Mouse (Mus musculus) CH12.LX (cell line): ENCODE measurements around the gene Efnb1. TPM values are rescaled to one million over a fixed set of nuclear protein-coding genes. Genes with fewer than 3 reads are reported as not detected.

Experiments used
- DNase-seq: peaks from one replicate; pipeline ENCODE4 v3.0.0-alpha.2; 2013; ENCODE audit errors: extremely low read depth
- H3K27ac ChIP-seq: 2 replicates; pipeline ENCODE4 v1.5.1; 2012; ENCODE audit warnings: low read depth, mild to moderate bottlenecking, control low read depth, moderate library complexity; ENCODE audit not compliant: insufficient read depth
- H3K27me3 ChIP-seq: replicated peaks from 2 replicates; pipeline ENCODE3; 2012; ENCODE audit warnings: inconsistent platforms
- H3K36me3 ChIP-seq, 2 experiments: replicated peaks in 1 of 2; 2 replicates each; pipeline versions ENCODE3 to v1.6.1; 2012; ENCODE audit warnings: inconsistent platforms in 1 of 2, low read length in 1 of 2, mild to moderate bottlenecking in 1 of 2, mixed read lengths in 1 of 2, moderate library complexity in 1 of 2; ENCODE audit not compliant: control insufficient read depth in 1 of 2, insufficient read depth in 1 of 2
- H3K4me1 ChIP-seq, 2 experiments: 2 replicates each; pipeline ENCODE4 v1.6.1; 2012; ENCODE audit warnings: inconsistent platforms in 1 of 2, moderate library complexity in 1 of 2; ENCODE audit not compliant: insufficient read depth in 2 of 2, control insufficient read depth in 1 of 2
- H3K4me2 ChIP-seq: 2 replicates; pipeline ENCODE4 v1.6.1; 2012; ENCODE audit warnings: low read depth, mild to moderate bottlenecking, control low read depth; ENCODE audit not compliant: poor library complexity, insufficient read depth, severe bottlenecking
- H3K4me3 ChIP-seq, 3 experiments: fragments of 150-350 bp in 1 of 3; sonication (generic) in 1 of 3; replicated peaks in 1 of 3; 2 replicates each; pipeline versions ENCODE3 to v1.5.1; 2011 to 2012; ENCODE audit warnings: low read depth in 2 of 3, low read length in 2 of 3, mild to moderate bottlenecking in 2 of 3, moderate library complexity in 2 of 3, control low read depth in 1 of 3, improper control_type of control experiment in 1 of 3, inconsistent platforms in 1 of 3, mixed read lengths in 1 of 3; ENCODE audit not compliant: poor library complexity in 1 of 3
- H3K79me2 ChIP-seq: replicated peaks from 2 replicates; pipeline ENCODE4 v1.6.1; 2012; ENCODE audit warnings: mild to moderate bottlenecking, moderate library complexity; ENCODE audit not compliant: control insufficient read depth, poor library complexity, insufficient read depth, severe bottlenecking; ENCODE audit errors: extremely low read depth
- H3K9ac ChIP-seq: 2 replicates; pipeline ENCODE4 v1.6.1; 2012; ENCODE audit warnings: low read depth, mild to moderate bottlenecking, control low read depth, moderate library complexity; ENCODE audit not compliant: insufficient read depth
- H3K9me3 ChIP-seq: replicated peaks from 2 replicates; pipeline ENCODE3; 2012; ENCODE audit warnings: low read length, inconsistent platforms, mixed read lengths
- BHLHE40 ChIP-seq: IDR thresholded peaks from 2 replicates; pipeline ENCODE4 v1.6.1; 2011; ENCODE audit warnings: mild to moderate bottlenecking, low read depth, low read length, improper control_type of control experiment
- CHD2 ChIP-seq: IDR thresholded peaks from 2 replicates; pipeline ENCODE4 v1.6.1; 2011; ENCODE audit warnings: low read length, improper control_type of control experiment
- CTCF ChIP-seq, 2 experiments: IDR thresholded peaks in 1 of 2; conservative IDR thresholded peaks in 1 of 2; 2 replicates each; pipeline ENCODE4 v1.5.1; 2011 to 2012; ENCODE audit warnings: low read depth in 2 of 2, low read length in 2 of 2, improper control_type of control experiment in 1 of 2, inconsistent platforms in 1 of 2, mild to moderate bottlenecking in 1 of 2, moderate library complexity in 1 of 2
- ELF1 ChIP-seq: IDR thresholded peaks from 2 replicates; pipeline ENCODE4 v1.6.1; 2014; ENCODE audit warnings: low read depth, mild to moderate bottlenecking, inconsistent platforms, low read length, improper control_type of control experiment
- EP300 ChIP-seq: IDR thresholded peaks from 2 replicates; pipeline ENCODE4 v1.6.1; 2011; ENCODE audit warnings: low read length, improper control_type of control experiment
- GABPA ChIP-seq: IDR thresholded peaks from 2 replicates; pipeline ENCODE4 v1.6.1; 2012; ENCODE audit warnings: low read depth, low read length, improper control_type of control experiment, inconsistent platforms; ENCODE audit not compliant: insufficient replicate concordance
- HCFC1 ChIP-seq: IDR thresholded peaks from 2 replicates; pipeline ENCODE4 v1.6.1; 2012; ENCODE audit warnings: low read depth, mild to moderate bottlenecking, inconsistent platforms, low read length, improper control_type of control experiment
- JUND ChIP-seq: conservative IDR thresholded peaks from 2 replicates; pipeline ENCODE4 v1.6.1; 2011; ENCODE audit warnings: low read depth, low read length, improper control_type of control experiment
- KAT2A ChIP-seq: IDR thresholded peaks from 2 replicates; pipeline ENCODE4 v1.6.1; 2012; ENCODE audit warnings: low read length, improper control_type of control experiment, inconsistent platforms; ENCODE audit not compliant: insufficient replicate concordance
- MAX ChIP-seq: IDR thresholded peaks from 2 replicates; pipeline ENCODE4 v1.6.1; 2011; ENCODE audit warnings: low read length, improper control_type of control experiment
- MAZ ChIP-seq: IDR thresholded peaks from 2 replicates; pipeline ENCODE4 v1.6.1; 2012; ENCODE audit warnings: low read depth, mild to moderate bottlenecking, inconsistent platforms, low read length, improper control_type of control experiment, moderate library complexity
- MXI1 ChIP-seq: IDR thresholded peaks from 2 replicates; pipeline ENCODE4 v1.6.1; 2011; ENCODE audit warnings: mild to moderate bottlenecking, low read depth, low read length, improper control_type of control experiment
- MYC ChIP-seq: IDR thresholded peaks from 2 replicates; pipeline ENCODE4 v1.6.1; 2011; ENCODE audit warnings: low read depth, mild to moderate bottlenecking, improper control_type of control experiment, low read length
- NRF1 ChIP-seq: IDR thresholded peaks from 2 replicates; pipeline ENCODE4 v1.6.1; 2014; ENCODE audit warnings: low read depth, mild to moderate bottlenecking, inconsistent platforms, low read length, improper control_type of control experiment, moderate library complexity
- PAX5 ChIP-seq: IDR thresholded peaks from 2 replicates; pipeline ENCODE4 v1.6.1; 2012; ENCODE audit warnings: low read length, inconsistent platforms, mixed read lengths
- POLR2AphosphoS2 ChIP-seq: IDR thresholded peaks from 2 replicates; pipeline ENCODE4 v1.6.1; 2011; ENCODE audit warnings: low read depth, low read length, improper control_type of control experiment
- RAD21 ChIP-seq: IDR thresholded peaks from 2 replicates; pipeline ENCODE4 v1.6.1; 2011; ENCODE audit warnings: low read depth, mild to moderate bottlenecking, low read length, improper control_type of control experiment, moderate library complexity
- SIN3A ChIP-seq: IDR thresholded peaks from 2 replicates; pipeline ENCODE4 v1.6.1; 2012; ENCODE audit warnings: low read length, improper control_type of control experiment, inconsistent platforms
- SMC3 ChIP-seq: IDR thresholded peaks from 2 replicates; pipeline ENCODE4 v1.6.1; 2011; ENCODE audit warnings: low read depth, low read length, improper control_type of control experiment
- TBP ChIP-seq: conservative IDR thresholded peaks from 2 replicates; pipeline ENCODE4 v1.6.1; 2011; ENCODE audit warnings: low read depth, low read length, improper control_type of control experiment
- TCF12 ChIP-seq: IDR thresholded peaks from 2 replicates; pipeline ENCODE4 v1.6.1; 2014; ENCODE audit warnings: low read depth, mild to moderate bottlenecking, inconsistent platforms, low read length, improper control_type of control experiment
- USF1 ChIP-seq: IDR thresholded peaks from 2 replicates; pipeline ENCODE4 v1.6.1; 2014; ENCODE audit warnings: low read depth, mild to moderate bottlenecking, inconsistent platforms, low read length, improper control_type of control experiment
- ZC3H11A ChIP-seq: IDR thresholded peaks from 2 replicates; pipeline ENCODE4 v1.6.1; 2012; ENCODE audit warnings: low read depth, mild to moderate bottlenecking, inconsistent platforms, low read length, improper control_type of control experiment
- ZKSCAN1 ChIP-seq: IDR thresholded peaks from 2 replicates; pipeline ENCODE4 v1.6.1; 2012; ENCODE audit warnings: low read depth, inconsistent platforms, low read length, improper control_type of control experiment, borderline replicate concordance
- ZMIZ1 ChIP-seq: IDR thresholded peaks from 2 replicates; pipeline ENCODE4 v1.6.1; 2012; ENCODE audit warnings: low read depth, mild to moderate bottlenecking, inconsistent platforms, low read length, improper control_type of control experiment
- dilution Hi-C: fragments of 300-500 bp; cut with MboI; formaldehyde crosslinking; loops from 2 replicates; pipeline ENCODE4 v1.14.3; 2020; ENCODE audit warnings: low sequenced_read_pairs; ENCODE audit not compliant: extremely low pct_unique_long_range_greater_than_20kb, extremely low pct_ligation_motif_present
- in situ Hi-C: fragments of 300-500 bp; cut with MboI; formaldehyde crosslinking; loops from 3 replicates; pipeline ENCODE4 v1.14.3; 2019; ENCODE audit warnings: low sequenced_read_pairs, low pct_ligation_motif_present, low pct_unique_long_range_greater_than_20kb, mixed read lengths
- polyA plus RNA-seq: library from polyadenylated mRNA; unstranded; fragments of >175 nt; gene quantifications from 2 replicates; pipeline ENCODE4 v1.2.1, GENCODE M21; 2012; ENCODE audit warnings: low read depth; ENCODE audit not compliant: insufficient read length
- total RNA-seq, 2 experiments: library from RNA; depleted of rRNA; stranded (reverse); fragments of 300-350 nt in 1 of 2; fragments of >200 nt in 1 of 2; gene quantifications; 2 replicates each; pipeline ENCODE4 v1.2.3; 2012 to 2014

Efnb1 gene
- total and polyA plus RNA-seq, 3 experiments = 1.2 to 1.8 (median 1.4) TPM

- no peaks in the 10 kb centered on the region for H3K9me3 ChIP-seq
- no peak overlapping the region for H3K27ac ChIP-seq
- H3K79me2 ChIP-seq = no peaks in the 10 kb centered on the region
- DNase-seq = no peak
- H3K4me3 ChIP-seq = no peak overlapping the region
- H3K4me2 ChIP-seq = no peak overlapping the region
- peaks cover 0 to 9% of the 10 kb centered on the region in 2 experiments; a peak in 2 of 4 replicates for H3K4me1 ChIP-seq
- no peaks in the 10 kb centered on the region for H3K36me3 ChIP-seq
- dilution Hi-C loops = no loop called here
- TF ChIP-seq RAD21 = no peak
- no peak for TF ChIP-seq ZKSCAN1
- TF ChIP-seq PAX5 = no peak
- TF ChIP-seq JUND = no peak
- no peak for TF ChIP-seq KAT2A
- TF ChIP-seq ZC3H11A = no peak
- TF ChIP-seq GABPA = no peak
- TF ChIP-seq POLR2AphosphoS2 = no peak
- TF ChIP-seq MAX = no peak
- TF ChIP-seq TCF12 = no peak
- TF ChIP-seq CHD2 = no peak
- no peaks in the 10 kb centered on the region for H3K27me3 ChIP-seq
- no peak overlapping the region for H3K9ac ChIP-seq
- in situ Hi-C loops = no loop called here
These were observed 31.1 kb downstream of the Efnb1 start for GRCm38 (mm10) chrX:99167014-99167413.

- H3K4me2 ChIP-seq = no peak overlapping the region
These were observed 31.6 kb downstream of the Efnb1 start for GRCm38 (mm10) chrX:99167550-99167949.

More at GRCm38 (mm10) chrX:99167550-99167949, 31.6 kb downstream of the Efnb1 start:
- Histone ChIP-seq H3K79me2 (no peaks in the 10 kb centered on the region), H3K27ac (no peak overlapping the region), H3K9me3 (no peaks in the 10 kb centered on the region), H3K4me1 (peaks cover 0 to 9% of the 10 kb centered on the region in 2 experiments; a peak in 2 of 4 replicates), H3K9ac (no peak overlapping the region), H3K27me3 (no peaks in the 10 kb centered on the region), H3K36me3 (no peaks in the 10 kb centered on the region), H3K4me3 (no peak overlapping the region)
- TF ChIP-seq MXI1 (no peak), ZMIZ1 (no peak), USF1 (no peak), MAZ (no peak), ZC3H11A (no peak), SIN3A (no peak), HCFC1 (no peak), MYC (no peak), RAD21 (no peak), NRF1 (no peak), CTCF (conservative IDR thresholded peaks at IDR 0.05 in 1 of 2, IDR thresholded peaks at IDR 0.05 in 1 of 2; ENCODE audit: low read depth in 2 of 2, low read length in 2 of 2) (no peak), ELF1 (no peak), BHLHE40 (no peak), SMC3 (no peak), EP300 (no peak), TBP (no peak), CHD2 (no peak), POLR2AphosphoS2 (no peak), KAT2A (no peak)
- in situ Hi-C loops (no loop called here), dilution Hi-C loops (no loop called here)
- DNase-seq = no peak
